Mouse (Mus musculus) ES-Bruce4 (cell line): ENCODE measurements around the gene Nckap1. TPM values are rescaled to one million over a fixed set of nuclear protein-coding genes. Genes with fewer than 3 reads are reported as not detected.

ENCODE experiments used
- H3K27ac ChIP-seq: 2 replicates; pipeline ENCODE4 v1.5.1; 2012; ENCODE audit warnings: low read length, inconsistent platforms; ENCODE audit not compliant: insufficient read depth
- H3K27me3 ChIP-seq: 2 replicates; pipeline ENCODE4 v1.6.1; 2012; ENCODE audit warnings: mild to moderate bottlenecking, low read length, inconsistent platforms; ENCODE audit not compliant: control insufficient read depth, poor library complexity, insufficient read depth, severe bottlenecking
- H3K36me3 ChIP-seq: 2 replicates; pipeline ENCODE4 v1.6.1; 2012; ENCODE audit warnings: inconsistent platforms, mild to moderate bottlenecking, low read length, moderate library complexity; ENCODE audit not compliant: control insufficient read depth, poor library complexity, insufficient read depth, severe bottlenecking
- H3K4me1 ChIP-seq: one replicate; pipeline ENCODE4 v1.8.1; 2011; ENCODE audit warnings: low read length; ENCODE audit not compliant: control insufficient read depth, insufficient read depth
- H3K4me3 ChIP-seq: 2 replicates; pipeline ENCODE4 v1.5.1; 2011; ENCODE audit warnings: low read depth, mild to moderate bottlenecking, low read length
- H3K9ac ChIP-seq: 2 replicates; pipeline ENCODE4 v1.6.1; 2012; ENCODE audit warnings: low read depth, mild to moderate bottlenecking, inconsistent platforms; ENCODE audit not compliant: poor library complexity, severe bottlenecking
- H3K9me3 ChIP-seq: replicated peaks from 2 replicates; pipeline ENCODE4 v1.6.1; 2012; ENCODE audit warnings: mild to moderate bottlenecking, low read length, inconsistent platforms; ENCODE audit not compliant: control insufficient read depth, poor library complexity, insufficient read depth, severe bottlenecking
- CTCF ChIP-seq: IDR thresholded peaks from one replicate; pipeline ENCODE4 v1.8.1; 2011; ENCODE audit warnings: low read depth, low read length
- EP300 ChIP-seq: IDR thresholded peaks from 2 replicates; pipeline ENCODE4 v1.6.1; 2011; ENCODE audit warnings: low read depth, low read length; ENCODE audit not compliant: insufficient read depth
- POLR2A ChIP-seq: IDR thresholded peaks from one replicate; pipeline ENCODE4 v1.8.1; 2011; ENCODE audit warnings: low read length; ENCODE audit not compliant: insufficient read depth
- polyA plus RNA-seq: library from polyadenylated mRNA; stranded (reverse); fragments of >200 nt; gene quantifications from 2 replicates; pipeline ENCODE4 v1.2.4, GENCODE M21; 2011; ENCODE audit warnings: low read depth; ENCODE audit not compliant: missing spikeins, insufficient read depth, insufficient read length

Gene Nckap1
- polyA plus RNA-seq, 1 experiment = 160 TPM

- H3K4me1 ChIP-seq = peaks cover 3% of the 10 kb centered on the region
- no peak overlapping the region for H3K4me3 ChIP-seq
- no peak for TF ChIP-seq POLR2A
- no peak for TF ChIP-seq EP300
- TF ChIP-seq CTCF = no peak
- H3K27ac ChIP-seq = no peak overlapping the region
- H3K27me3 ChIP-seq = no peaks in the 10 kb centered on the region
- H3K36me3 ChIP-seq = no peaks in the 10 kb centered on the region; the same call in 1 of the 2 replicates
- H3K9ac ChIP-seq = no peak overlapping the region
- H3K9me3 ChIP-seq = no peaks in the 10 kb centered on the region
Observed at GRCm38 (mm10) chr2:80570656-80571055, 10.5 kb downstream of the Nckap1 start.

GRCm38 (mm10) chr2:80567411-80567810 lies 13.8 kb downstream of the Nckap1 start:
- Histone ChIP-seq H3K27me3 (no peaks in the 10 kb centered on the region), H3K36me3 (no peaks in the 10 kb centered on the region; the same call in 1 of the 2 replicates), H3K9ac (no peak overlapping the region), H3K27ac (no peak overlapping the region), H3K9me3 (no peaks in the 10 kb centered on the region), H3K4me1 (no peaks in the 10 kb centered on the region), H3K4me3 (no peak overlapping the region)
- TF ChIP-seq POLR2A (no peak), CTCF (no peak), EP300 (no peak)

DNA sequence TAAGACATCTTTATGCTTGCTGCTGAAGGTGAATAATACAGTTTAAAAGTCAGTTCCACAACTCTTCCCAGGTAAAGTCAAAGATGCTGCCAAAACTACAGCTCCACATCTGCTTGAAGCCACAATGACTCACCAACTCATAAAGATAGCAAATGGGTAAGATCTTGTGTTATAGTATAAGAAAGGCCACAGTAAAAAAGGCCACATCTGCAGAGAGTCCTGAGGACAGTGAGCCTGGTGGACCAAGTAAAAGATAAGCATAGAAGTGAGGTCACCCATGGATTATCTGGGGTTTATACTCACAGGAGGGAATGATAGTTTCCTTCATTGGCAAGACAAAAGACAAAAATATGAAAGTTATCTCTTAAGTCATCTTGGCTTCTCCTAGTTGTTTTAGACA lies 18.9 kb downstream of the Nckap1 start:
- Histone ChIP-seq H3K4me3 (no peak overlapping the region), H3K4me1 (no peaks in the 10 kb centered on the region), H3K27me3 (no peaks in the 10 kb centered on the region), H3K36me3 (no peaks in the 10 kb centered on the region; the same call in 1 of the 2 replicates), H3K27ac (no peak overlapping the region), H3K9ac (no peak overlapping the region), H3K9me3 (no peaks in the 10 kb centered on the region)
- TF ChIP-seq CTCF = no peak
- no peak for TF ChIP-seq POLR2A
- TF ChIP-seq EP300 = no peak

- Histone ChIP-seq H3K27ac (no peak overlapping the region), H3K9ac (no peak overlapping the region), H3K36me3 (no peaks in the 10 kb centered on the region; the same call in 1 of the 2 replicates), H3K4me3 (no peak overlapping the region), H3K27me3 (no peaks in the 10 kb centered on the region), H3K9me3 (no peaks in the 10 kb centered on the region), H3K4me1 (no peaks in the 10 kb centered on the region)
- TF ChIP-seq CTCF (no peak), POLR2A (no peak), EP300 (no peak)
Observed at GRCm38 (mm10) chr2:80561478-80561877, 19.7 kb downstream of the Nckap1 start.

GRCm38 (mm10) chr2:80560773-80561172 lies 20.4 kb downstream of the Nckap1 start:
- Histone ChIP-seq H3K27me3 (no peaks in the 10 kb centered on the region), H3K4me3 (no peak overlapping the region), H3K4me1 (no peaks in the 10 kb centered on the region)

DNA sequence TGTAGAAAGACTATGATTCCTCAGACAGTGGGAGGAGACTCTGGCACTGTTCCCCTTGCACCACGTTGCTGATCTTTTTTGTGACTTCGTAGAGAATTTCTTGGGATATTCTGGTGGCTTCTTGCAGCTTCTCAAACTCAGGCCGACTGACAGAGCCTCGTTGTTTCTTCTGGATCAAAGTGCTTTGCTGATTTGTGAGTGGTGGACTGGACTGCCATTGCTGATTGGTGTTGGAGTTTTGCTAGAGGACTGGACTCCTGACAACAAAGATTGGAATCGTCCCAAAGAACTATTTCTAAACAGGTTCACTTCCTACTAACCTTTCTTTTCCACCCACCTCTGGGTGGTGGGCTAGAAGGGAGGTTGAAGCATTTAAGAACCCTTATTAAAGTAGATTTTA lies 21.5 kb downstream of the Nckap1 start:
- TF ChIP-seq POLR2A (no peak), EP300 (no peak), CTCF (no peak)
- Histone ChIP-seq H3K9ac (no peak overlapping the region), H3K4me3 (no peak overlapping the region)

More at GRCm38 (mm10) chr2:80560773-80561172, 20.4 kb downstream of the Nckap1 start:
- H3K27ac ChIP-seq = no peak overlapping the region
- no peaks in the 10 kb centered on the region; the same call in 1 of the 2 replicates for H3K36me3 ChIP-seq
- TF ChIP-seq EP300 = no peak
- no peak for TF ChIP-seq POLR2A
- TF ChIP-seq CTCF = no peak
- H3K9ac ChIP-seq = no peak overlapping the region
- H3K9me3 ChIP-seq = no peaks in the 10 kb centered on the region

More for the DNA sequence above, 21.5 kb downstream of the Nckap1 start:
- H3K4me1 ChIP-seq = no peaks in the 10 kb centered on the region
- no peak overlapping the region for H3K27ac ChIP-seq
- H3K27me3 ChIP-seq = no peaks in the 10 kb centered on the region
- H3K36me3 ChIP-seq = no peaks in the 10 kb centered on the region; the same call in 1 of the 2 replicates
- H3K9me3 ChIP-seq = no peaks in the 10 kb centered on the region
